Mouse (Mus musculus) stomach, postnatal 0 days (tissue): Measurements from ENCODE around the gene Cnksr3. TPM values are rescaled to one million over a fixed set of nuclear protein-coding genes. Genes with fewer than 3 reads are reported as not detected.

Experiments used
- ATAC-seq: fragments of 200-750 bp; cut with Nextera tagmentation; 2 replicates; pipeline ENCODE4 v1.8.0; 2017; ENCODE audit not compliant: low FRiP score, low TSS enrichment
- DNase-seq: peaks from one replicate; pipeline ENCODE4 v3.0.0-alpha.2; 2016; ENCODE audit warnings: low spot score
- H3K27ac ChIP-seq: fragments of 300-500 bp; sonication (generic); replicated peaks from 2 replicates; pipeline ENCODE4 v1.5.1; 2014; ENCODE audit warnings: mild to moderate bottlenecking, control low read depth
- H3K27me3 ChIP-seq: fragments of 300-500 bp; sonication (generic); 2 replicates; pipeline ENCODE4 v1.6.1; 2014; ENCODE audit warnings: low read length; ENCODE audit not compliant: control insufficient read depth, insufficient read depth
- H3K36me3 ChIP-seq: fragments of 300-500 bp; sonication (generic); 2 replicates; pipeline ENCODE4 v1.6.1; 2014; ENCODE audit warnings: low read length, mixed read lengths; ENCODE audit not compliant: control insufficient read depth, insufficient read depth
- H3K4me1 ChIP-seq: fragments of 300-500 bp; sonication (generic); replicated peaks from 2 replicates; pipeline ENCODE4 v1.6.1; 2014; ENCODE audit warnings: antibody characterized with exemption; ENCODE audit not compliant: control insufficient read depth, insufficient read depth
- H3K4me2 ChIP-seq: fragments of 300-500 bp; sonication (generic); replicated peaks from 2 replicates; pipeline ENCODE4 v1.6.1; 2014; ENCODE audit warnings: low read depth, mild to moderate bottlenecking, control low read depth, moderate library complexity
- H3K4me3 ChIP-seq: fragments of 300-500 bp; sonication (generic); 2 replicates; pipeline ENCODE4 v1.5.1; 2014; ENCODE audit warnings: low read depth, low read length, control low read depth
- H3K9ac ChIP-seq: fragments of 300-500 bp; sonication (generic); 2 replicates; pipeline ENCODE4 v1.6.1; 2014; ENCODE audit warnings: mild to moderate bottlenecking, low read length, control low read depth, mixed read lengths
- H3K9me3 ChIP-seq: fragments of 300-500 bp; sonication (generic); 2 replicates; pipeline ENCODE4 v1.6.1; 2016; ENCODE audit warnings: low read length; ENCODE audit not compliant: control insufficient read depth
- CTCF ChIP-seq: IDR thresholded peaks from 2 replicates; pipeline ENCODE4 v1.5.1; 2016; ENCODE audit warnings: antibody characterized with exemption, low read depth, mild to moderate bottlenecking, moderate library complexity
- EP300 ChIP-seq: optimal IDR thresholded peaks from 2 replicates; pipeline ENCODE3; 2016; ENCODE audit warnings: antibody characterized with exemption
- WGBS: fragments of 180-500 bp; shearing (Covaris S2); extraction: QIAGEN DNeasy Blood & Tissue Kit; methylation state at CpG from one replicate; pipeline ENCODE4 v1.1.7; 2014; 5-methylcytosine and 5-hydroxymethylcytosine counted together
- polyA plus RNA-seq: library from polyadenylated mRNA; unstranded; fragments of >200 nt; fragmentation: Nextera tagmentation; extraction: Ambion mirVana; gene quantifications from 2 replicates; pipeline ENCODE4 v1.2.1, GENCODE M21; 2015

Gene Cnksr3
- polyA plus RNA-seq, 1 experiment from 2014 or later = 7.0 TPM

DNA sequence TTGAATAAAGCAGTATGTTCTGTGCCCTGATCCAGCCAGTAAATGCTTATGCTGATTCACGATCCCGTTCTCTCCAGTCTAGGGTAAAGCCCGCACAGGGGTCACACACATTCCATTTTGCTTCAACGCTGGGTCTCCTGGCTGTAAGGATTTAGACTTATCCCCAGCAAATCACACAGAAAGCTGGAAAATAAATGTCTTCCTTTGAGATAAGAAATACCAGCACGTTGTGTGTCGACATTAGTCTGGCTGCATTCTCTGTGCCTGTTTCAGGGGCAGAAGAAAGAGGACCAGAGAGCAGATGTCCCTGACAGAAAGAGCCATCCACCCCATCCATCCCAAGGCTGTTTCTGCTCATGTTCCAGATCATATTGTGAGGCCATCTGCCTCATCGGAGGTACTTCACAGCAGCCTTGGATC, 134.6 kb downstream of the Cnksr3 start:
- no peaks in the 10 kb centered on the region for H3K27me3 ChIP-seq
- H3K4me1 ChIP-seq = no peaks in the 10 kb centered on the region
- no peak overlapping the region for H3K9ac ChIP-seq
- DNase-seq (no peak), ATAC-seq (no peak)
- TF ChIP-seq CTCF (no peak), EP300 (no peak)
- 45% methylated on average over 7 of the region's 7 CpGs for WGBS
- H3K4me2 ChIP-seq = no peak overlapping the region
- no peak overlapping the region for H3K4me3 ChIP-seq
- no peaks in the 10 kb centered on the region for H3K9me3 ChIP-seq
- no peak overlapping the region for H3K27ac ChIP-seq
- no peaks in the 10 kb centered on the region for H3K36me3 ChIP-seq

DNA sequence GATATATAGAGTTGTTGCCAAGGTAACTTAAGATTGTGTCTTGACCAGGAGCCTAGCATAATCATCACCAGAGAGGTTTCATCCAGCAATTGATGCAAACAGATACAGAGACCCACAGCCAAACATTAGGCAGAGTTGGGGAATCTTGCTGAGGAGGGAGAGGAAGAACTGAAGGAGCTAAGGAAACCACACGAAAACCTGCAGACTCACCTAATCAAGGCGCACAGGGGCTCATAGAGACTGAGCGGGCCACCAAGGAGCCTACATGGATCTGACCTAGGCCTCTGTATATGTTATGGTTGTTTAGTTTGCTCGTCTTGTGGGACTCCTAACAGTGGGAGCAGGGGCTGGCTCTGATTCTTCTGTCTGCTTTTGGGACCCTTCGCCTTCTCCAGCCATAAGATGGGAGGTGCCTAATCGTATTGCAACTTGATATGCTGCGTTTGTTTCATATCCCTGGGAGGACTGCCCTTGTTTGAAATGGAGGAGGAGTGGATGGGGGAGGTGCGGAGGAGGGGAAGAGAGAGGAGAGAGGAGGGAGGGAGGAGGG, 135.3 kb downstream of the Cnksr3 start:
- Histone ChIP-seq H3K4me2 (peak overlapping the region; percentile 6; the same call in 1 of the 2 replicates), H3K9me3 (no peaks in the 10 kb centered on the region), H3K27me3 (no peaks in the 10 kb centered on the region), H3K4me1 (no peaks in the 10 kb centered on the region), H3K36me3 (no peaks in the 10 kb centered on the region), H3K4me3 (no peak overlapping the region), H3K9ac (no peak overlapping the region), H3K27ac (no peak overlapping the region; the same call in 1 of the 2 replicates)
- ATAC-seq = no peak
- DNase-seq = no peak
- WGBS = 24% methylated on average over 7 of the region's 8 CpGs
- TF ChIP-seq CTCF (no peak), EP300 (no peak)

DNA sequence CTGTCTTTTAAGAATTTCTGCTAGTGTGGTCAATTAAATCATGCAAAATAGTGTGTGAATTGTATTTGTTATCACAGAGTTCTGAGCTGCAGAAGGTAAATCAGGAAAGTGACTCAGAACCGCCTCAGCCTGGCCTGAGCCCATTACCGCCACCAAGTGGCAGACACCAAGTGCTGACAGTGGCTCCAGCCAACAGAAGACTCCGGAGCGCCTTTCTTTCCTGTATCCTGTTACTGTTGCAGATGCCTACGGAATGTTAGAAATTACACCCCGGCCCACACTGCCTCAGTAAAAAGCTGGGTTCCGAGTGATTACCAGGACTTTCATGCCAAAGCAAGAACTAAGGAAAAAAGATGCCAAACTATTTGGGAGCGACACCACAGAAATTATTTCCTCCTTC, 135.8 kb downstream of the Cnksr3 start:
- Histone ChIP-seq H3K4me1 (no peaks in the 10 kb centered on the region), H3K27ac (no peak overlapping the region), H3K9me3 (no peaks in the 10 kb centered on the region), H3K9ac (no peak overlapping the region), H3K4me2 (peak overlapping the region; percentile 6; the same call in 1 of the 2 replicates), H3K36me3 (no peaks in the 10 kb centered on the region), H3K27me3 (no peaks in the 10 kb centered on the region), H3K4me3 (no peak overlapping the region)
- ATAC-seq = peak; percentile 86
- TF ChIP-seq EP300 = no peak
- TF ChIP-seq CTCF = peak; percentile 94
- peak; percentile 77 for DNase-seq
- WGBS = 7% methylated on average over 8 of the region's 8 CpGs

DNA sequence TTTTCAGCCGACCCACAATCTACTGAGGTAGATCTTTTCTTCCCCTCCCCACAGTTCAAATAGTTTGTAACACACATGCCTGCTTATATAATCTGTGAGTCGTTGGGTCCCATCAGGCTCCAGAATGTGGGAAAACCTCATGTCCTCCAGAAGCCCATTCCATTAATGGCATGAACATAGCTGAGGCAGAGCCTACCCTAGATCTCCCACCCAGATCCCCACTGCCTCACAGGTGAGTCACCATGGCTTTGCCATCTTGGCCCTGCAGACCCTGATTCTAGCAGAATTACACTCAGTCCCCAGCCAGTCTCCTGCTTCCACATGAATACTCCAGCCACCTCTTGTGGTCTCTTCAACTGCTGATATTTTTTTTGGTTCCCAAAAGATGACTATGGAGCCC, 136.4 kb downstream of the Cnksr3 start:
- Histone ChIP-seq H3K4me2 (no peak overlapping the region), H3K9ac (no peak overlapping the region), H3K36me3 (no peaks in the 10 kb centered on the region), H3K27me3 (no peaks in the 10 kb centered on the region), H3K4me3 (no peak overlapping the region), H3K27ac (no peak overlapping the region), H3K4me1 (no peaks in the 10 kb centered on the region), H3K9me3 (no peaks in the 10 kb centered on the region)
- WGBS = 76% methylated on average over 2 of the region's 2 CpGs
- no peak for DNase-seq
- TF ChIP-seq EP300 (no peak), CTCF (no peak)
- ATAC-seq = no peak

DNA sequence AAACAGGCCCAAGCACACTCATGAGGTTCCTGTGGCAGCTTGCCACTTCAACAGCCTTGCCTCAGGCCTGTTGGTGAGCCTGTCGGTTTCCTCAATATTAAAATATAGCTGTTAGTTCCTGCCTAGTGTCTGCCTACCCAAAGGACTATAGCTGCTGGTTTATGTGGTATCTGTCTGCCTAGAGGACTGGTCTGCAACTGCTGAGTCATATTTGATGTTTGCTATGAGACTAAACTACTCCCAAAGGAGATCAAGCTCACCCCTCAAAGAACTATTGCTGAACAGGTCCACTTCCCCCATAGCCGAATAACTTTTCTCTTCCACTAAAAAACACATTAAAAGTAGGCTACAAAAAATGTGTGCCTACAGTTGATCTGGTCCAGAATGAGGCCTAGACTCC, 137.8 kb downstream of the Cnksr3 start:
- 80% methylated on average over 2 of the region's 2 CpGs for WGBS
- Histone ChIP-seq H3K27ac (no peak overlapping the region), H3K4me3 (no peak overlapping the region), H3K36me3 (no peaks in the 10 kb centered on the region), H3K9ac (no peak overlapping the region), H3K4me2 (no peak overlapping the region), H3K27me3 (no peaks in the 10 kb centered on the region), H3K4me1 (no peaks in the 10 kb centered on the region), H3K9me3 (no peaks in the 10 kb centered on the region)
- ATAC-seq (no peak), DNase-seq (no peak)
- TF ChIP-seq EP300 (no peak), CTCF (no peak)

DNA sequence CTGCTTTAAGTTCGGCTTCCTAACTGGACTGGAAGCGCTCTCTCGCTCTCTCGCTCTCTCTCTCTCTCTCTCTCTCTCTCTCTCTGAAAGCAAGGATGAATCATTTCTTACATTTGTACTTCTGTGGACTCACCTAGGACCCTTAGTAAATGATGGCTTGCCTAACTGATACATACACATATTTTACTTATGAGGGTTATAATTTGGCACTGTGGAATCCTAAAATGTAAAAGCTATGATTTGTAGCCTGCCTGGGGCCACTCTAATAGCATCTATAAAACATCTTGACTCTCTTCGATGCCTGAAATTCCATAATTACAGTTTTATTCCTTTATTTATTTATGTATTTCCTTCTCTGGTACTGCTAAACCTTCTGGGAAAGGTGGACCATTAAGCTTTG, 141.1 kb downstream of the Cnksr3 start:
- no peak for DNase-seq
- H3K4me2 ChIP-seq = no peak overlapping the region
- TF ChIP-seq CTCF (no peak), EP300 (no peak)

More for the DNA sequence above, 141.1 kb downstream of the Cnksr3 start:
- 62% methylated on average over 5 of the region's 5 CpGs for WGBS
- H3K27me3 ChIP-seq = no peaks in the 10 kb centered on the region
- no peaks in the 10 kb centered on the region for H3K4me1 ChIP-seq
- H3K36me3 ChIP-seq = no peaks in the 10 kb centered on the region
- H3K4me3 ChIP-seq = no peak overlapping the region
- H3K9me3 ChIP-seq = no peaks in the 10 kb centered on the region
- no peak overlapping the region for H3K27ac ChIP-seq
- H3K9ac ChIP-seq = no peak overlapping the region
- no peak for ATAC-seq
